Mouse (Mus musculus) midbrain, embryonic 14.5 days (tissue): ENCODE data around the gene Zfp689. TPM values are rescaled to one million over a fixed set of nuclear protein-coding genes. Genes with fewer than 3 reads are reported as not detected.
A peak's percentile ranks its signal among the peaks of the same experiment; 100 is the strongest.
"Not testable (repeated sequence)": the region's sequence is repeated elsewhere in the genome, so short reads cannot be mapped to it uniquely, and the experiment has no call there.

ENCODE experiments used
- ATAC-seq: fragments of 200-750 bp; cut with Nextera tagmentation; 2 replicates; pipeline ENCODE4 v1.8.0; 2017; ENCODE audit warnings: moderate number of reproducible peaks, moderate library complexity; ENCODE audit not compliant: low FRiP score, low TSS enrichment
- DNase-seq: peaks from one replicate; pipeline ENCODE4 v3.0.0-alpha.2; 2015
- H3K27ac ChIP-seq: fragments of 300-500 bp; sonication (generic); replicated peaks from 2 replicates; pipeline ENCODE4 v1.5.1; 2014; ENCODE audit warnings: mild to moderate bottlenecking, low read depth, low read length, moderate library complexity
- H3K27me3 ChIP-seq: fragments of 300-500 bp; sonication (generic); 2 replicates; pipeline ENCODE4 v1.6.1; 2014; ENCODE audit warnings: low read length, control low read depth, mixed read lengths; ENCODE audit not compliant: control insufficient read depth, insufficient read depth
- H3K36me3 ChIP-seq: fragments of 300-500 bp; sonication (generic); 2 replicates; pipeline ENCODE4 v1.6.1; 2014; ENCODE audit warnings: low read length, control low read depth; ENCODE audit not compliant: control insufficient read depth, insufficient read depth
- H3K4me1 ChIP-seq: fragments of 300-500 bp; sonication (generic); 2 replicates; pipeline ENCODE4 v1.6.1; 2014; ENCODE audit warnings: mild to moderate bottlenecking, antibody characterized with exemption, low read length, control low read depth; ENCODE audit not compliant: control insufficient read depth, insufficient read depth
- H3K4me2 ChIP-seq: fragments of 300-500 bp; sonication (generic); 2 replicates; pipeline ENCODE4 v1.6.1; 2014; ENCODE audit warnings: mild to moderate bottlenecking, low read length, moderate library complexity
- H3K4me3 ChIP-seq: fragments of 300-500 bp; sonication (generic); replicated peaks from 2 replicates; pipeline ENCODE4 v1.5.1; 2014; ENCODE audit warnings: low read depth, low read length
- H3K9ac ChIP-seq: fragments of 300-500 bp; sonication (generic); replicated peaks from 2 replicates; pipeline ENCODE4 v1.6.1; 2014; ENCODE audit warnings: mild to moderate bottlenecking, low read length, moderate library complexity
- H3K9me3 ChIP-seq: fragments of 300-500 bp; sonication (generic); 2 replicates; pipeline ENCODE4 v1.6.1; 2016; ENCODE audit warnings: low read length, control low read depth, mixed read lengths; ENCODE audit not compliant: control insufficient read depth
- WGBS: fragments of 180-500 bp; shearing (Covaris S2); extraction: QIAGEN DNeasy Blood & Tissue Kit; methylation state at CpG from one replicate; pipeline ENCODE4 v1.1.7; 2014; 5-methylcytosine and 5-hydroxymethylcytosine counted together
- polyA plus RNA-seq: library from polyadenylated mRNA; unstranded; fragments of >200 nt; fragmentation: Nextera tagmentation; extraction: Ambion mirVana; gene quantifications from 2 replicates; pipeline ENCODE4 v1.2.1, GENCODE M21; 2014

The Zfp689 gene
- polyA plus RNA-seq, 1 experiment from 2014 or later = 16.1 TPM

- 79% methylated on average over 5 of the region's 5 CpGs for WGBS
- ATAC-seq (no peak), DNase-seq (peak; percentile 17)
- Histone ChIP-seq H3K4me2 (no peak overlapping the region), H3K9ac (no peak overlapping the region), H3K4me3 (no peak overlapping the region), H3K4me1 (peaks cover 23% of the 10 kb centered on the region), H3K27ac (no peak overlapping the region), H3K36me3 (peaks cover 42% of the 10 kb centered on the region), H3K27me3 (no peaks in the 10 kb centered on the region), H3K9me3 (no peaks in the 10 kb centered on the region)
These were observed 24.7 kb upstream of the Zfp689 start for GRCm38 (mm10) chr7:127473705-127474104.

GRCm38 (mm10) chr7:127472060-127472459 is 23.1 kb upstream of the Zfp689 start:
- Histone ChIP-seq H3K4me2 (peak overlapping the region; percentile 83), H3K4me3 (peak overlapping the region; percentile 67), H3K9ac (peak overlapping the region; percentile 88), H3K9me3 (no peaks in the 10 kb centered on the region), H3K27me3 (no peaks in the 10 kb centered on the region), H3K36me3 (peaks cover 45% of the 10 kb centered on the region), H3K4me1 (peaks cover 19% of the 10 kb centered on the region), H3K27ac (peak overlapping the region; percentile 91)
- DNase-seq = peak; percentile 38
- 1% methylated on average over 7 of the region's 7 CpGs for WGBS
- ATAC-seq = no peak

- ATAC-seq = peak; percentile 51; the same call in 1 of the 2 replicates
- Histone ChIP-seq H3K4me3 (peak overlapping the region; percentile 67), H3K4me2 (peak overlapping the region; percentile 83), H3K27ac (peak overlapping the region; percentile 91), H3K9me3 (no peaks in the 10 kb centered on the region), H3K36me3 (peaks cover 41% of the 10 kb centered on the region), H3K4me1 (peaks cover 16% of the 10 kb centered on the region), H3K9ac (peak overlapping the region; percentile 88), H3K27me3 (no peaks in the 10 kb centered on the region)
- no peak for DNase-seq
- under 1% methylated on average over 25 of the region's 25 CpGs for WGBS
These were observed 22.7 kb upstream of the Zfp689 start for GRCm38 (mm10) chr7:127471646-127472010.

GRCm38 (mm10) chr7:127470743-127471645 is 22.0 kb upstream of the Zfp689 start:
- H3K9ac ChIP-seq = peak overlapping the region; percentile 88
- H3K9me3 ChIP-seq = no peaks in the 10 kb centered on the region
- WGBS = under 1% methylated on average over 45 of the region's 46 CpGs

GRCm38 (mm10) chr7:127470011-127470715 is 21.2 kb upstream of the Zfp689 start:
- Histone ChIP-seq H3K4me2 (peak overlapping the region; percentile 83), H3K4me1 (peaks cover 16% of the 10 kb centered on the region), H3K27ac (peak overlapping the region; percentile 91), H3K27me3 (no peaks in the 10 kb centered on the region), H3K36me3 (peaks cover 30% of the 10 kb centered on the region), H3K9ac (peak overlapping the region; percentile 88), H3K9me3 (no peaks in the 10 kb centered on the region), H3K4me3 (peak overlapping the region; percentile 67)
- DNase-seq (no peak), ATAC-seq (no peak)
- WGBS = 9% methylated on average over 10 of the region's 10 CpGs

More at GRCm38 (mm10) chr7:127470743-127471645, 22.0 kb upstream of the Zfp689 start:
- Histone ChIP-seq H3K36me3 (peaks cover 38% of the 10 kb centered on the region), H3K4me3 (peak overlapping the region; percentile 67), H3K27me3 (no peaks in the 10 kb centered on the region), H3K27ac (peak overlapping the region; percentile 91), H3K4me1 (peaks cover 16% of the 10 kb centered on the region), H3K4me2 (peak overlapping the region; percentile 83)
- peak; percentile 97 for DNase-seq
- peak; percentile 93 for ATAC-seq

GRCm38 (mm10) chr7:127466606-127467005 is 17.6 kb upstream of the Zfp689 start:
- ATAC-seq (no peak), DNase-seq (no peak)
- Histone ChIP-seq H3K27me3 (no peaks in the 10 kb centered on the region), H3K9ac (no peak overlapping the region), H3K4me3 (no peak overlapping the region), H3K9me3 (no peaks in the 10 kb centered on the region), H3K36me3 (peaks cover 11% of the 10 kb centered on the region), H3K4me1 (peaks cover 9% of the 10 kb centered on the region; the same call in 1 of the 2 replicates), H3K27ac (no peak overlapping the region), H3K4me2 (no peak overlapping the region)
- 98% methylated on average over 4 of the region's 4 CpGs for WGBS

- H3K27ac ChIP-seq, H3K9me3 ChIP-seq, H3K4me1 ChIP-seq, DNase-seq, ATAC-seq, H3K4me2 ChIP-seq, H3K9ac ChIP-seq, H3K27me3 ChIP-seq, H3K4me3 ChIP-seq: not testable (repeated sequence)
- H3K36me3 ChIP-seq = peaks cover 18% of the 10 kb centered on the region
- WGBS = 93% methylated on average over 2 of the region's 2 CpGs
These were observed 16.7 kb upstream of the Zfp689 start for GRCm38 (mm10) chr7:127465670-127466069.

- DNase-seq = no peak
- Histone ChIP-seq H3K27ac (no peak overlapping the region), H3K27me3 (no peaks in the 10 kb centered on the region), H3K36me3 (peaks cover 22% of the 10 kb centered on the region), H3K4me1 (peaks cover 9% of the 10 kb centered on the region; the same call in 1 of the 2 replicates), H3K9ac (no peak overlapping the region), H3K4me2 (no peak overlapping the region), H3K9me3 (no peaks in the 10 kb centered on the region), H3K4me3 (no peak overlapping the region)
- WGBS = 96% methylated on average over 3 of the region's 3 CpGs
- no peak for ATAC-seq
These were observed 16.2 kb upstream of the Zfp689 start for GRCm38 (mm10) chr7:127465191-127465590.
